Mouse (Mus musculus): ENCODE measurements around the gene Egln2. TPM values are rescaled to one million over a fixed set of nuclear protein-coding genes. Genes with fewer than 3 reads are reported as not detected.

Gene Egln2
- polyA plus RNA-seq, 1 experiment from 2014 or later, result 54.6 TPM

DNA sequence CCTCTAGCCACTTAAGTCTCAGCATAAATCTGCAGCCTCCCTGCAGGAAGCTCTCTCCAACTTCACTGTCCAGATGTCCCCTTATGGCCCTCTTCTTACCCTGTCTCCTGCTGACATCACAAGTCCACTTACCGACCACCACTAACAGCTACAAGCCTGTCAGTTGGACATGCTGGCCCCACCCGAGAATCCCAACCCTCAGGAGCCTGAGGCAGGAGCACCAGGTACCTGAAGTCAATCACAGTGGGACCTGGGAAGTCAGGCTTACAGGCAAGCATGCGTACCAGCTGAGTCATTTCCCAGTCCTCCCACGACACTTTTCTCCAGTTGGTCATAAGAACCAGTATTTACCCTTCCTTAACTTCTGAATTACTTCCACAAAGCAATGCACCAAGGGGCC is 27.1 kb upstream of the Egln2 start:
- Histone ChIP-seq H3K4me1 (ENCODE audit: control insufficient read depth, insufficient read depth, low read length) (peaks cover 4% of the 10 kb centered on the region), H3K4me2 (ENCODE audit: low read depth) (no peak overlapping the region), H3K9me3 (ENCODE audit: control insufficient read depth, low read length) (no peaks in the 10 kb centered on the region), H3K4me3 (ENCODE audit: low read depth, low read length) (no peak overlapping the region), H3K27ac (ENCODE audit: low read depth, low read length) (no peak overlapping the region), H3K36me3 (ENCODE audit: control insufficient read depth, insufficient read depth, low read length) (peaks cover 42% of the 10 kb centered on the region), H3K9ac (ENCODE audit: low read length) (no peak overlapping the region), H3K27me3 (ENCODE audit: control insufficient read depth, insufficient read depth, low read length) (no peaks in the 10 kb centered on the region)
- DNase-seq (ENCODE audit: low spot score) (no peak), ATAC-seq (ENCODE audit: insufficient read depth, low FRiP score, low TSS enrichment) (no peak)
- WGBS, result 87% methylated on average over 4 of the region's 4 CpGs

DNA sequence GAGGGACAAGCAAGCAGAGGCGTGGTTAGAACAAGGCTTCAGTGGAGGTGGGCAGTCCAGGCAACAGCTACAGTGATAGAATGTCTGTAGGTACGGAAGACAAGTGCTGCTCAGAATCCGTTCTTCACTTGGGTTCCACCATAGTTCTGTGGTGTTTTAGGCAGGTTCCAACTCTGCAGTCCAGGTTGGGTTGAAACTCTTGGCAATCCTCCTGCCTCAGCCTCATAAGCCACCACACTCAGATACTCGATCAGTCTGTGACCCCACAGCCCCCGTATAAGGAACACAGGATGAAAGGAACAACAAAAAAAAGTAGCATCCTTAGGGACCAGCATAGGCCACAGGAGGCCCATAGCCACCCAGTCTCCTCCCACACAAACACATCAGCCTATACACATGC is 25.8 kb upstream of the Egln2 start:
- Histone ChIP-seq H3K4me2 (ENCODE audit: low read depth) (no peak overlapping the region), H3K4me3 (ENCODE audit: low read depth, low read length) (no peak overlapping the region), H3K9me3 (ENCODE audit: control insufficient read depth, low read length) (no peaks in the 10 kb centered on the region), H3K27ac (ENCODE audit: low read depth, low read length) (no peak overlapping the region), H3K9ac (ENCODE audit: low read length) (no peak overlapping the region), H3K36me3 (ENCODE audit: control insufficient read depth, insufficient read depth, low read length) (peaks cover 46% of the 10 kb centered on the region), H3K4me1 (ENCODE audit: control insufficient read depth, insufficient read depth, low read length) (peaks cover 4% of the 10 kb centered on the region), H3K27me3 (ENCODE audit: control insufficient read depth, insufficient read depth, low read length) (no peaks in the 10 kb centered on the region)
- WGBS, result 95% methylated on average over 5 of the region's 5 CpGs
- no peak for ATAC-seq (ENCODE audit: insufficient read depth, low FRiP score, low TSS enrichment)
- DNase-seq (ENCODE audit: low spot score), result no peak

DNA sequence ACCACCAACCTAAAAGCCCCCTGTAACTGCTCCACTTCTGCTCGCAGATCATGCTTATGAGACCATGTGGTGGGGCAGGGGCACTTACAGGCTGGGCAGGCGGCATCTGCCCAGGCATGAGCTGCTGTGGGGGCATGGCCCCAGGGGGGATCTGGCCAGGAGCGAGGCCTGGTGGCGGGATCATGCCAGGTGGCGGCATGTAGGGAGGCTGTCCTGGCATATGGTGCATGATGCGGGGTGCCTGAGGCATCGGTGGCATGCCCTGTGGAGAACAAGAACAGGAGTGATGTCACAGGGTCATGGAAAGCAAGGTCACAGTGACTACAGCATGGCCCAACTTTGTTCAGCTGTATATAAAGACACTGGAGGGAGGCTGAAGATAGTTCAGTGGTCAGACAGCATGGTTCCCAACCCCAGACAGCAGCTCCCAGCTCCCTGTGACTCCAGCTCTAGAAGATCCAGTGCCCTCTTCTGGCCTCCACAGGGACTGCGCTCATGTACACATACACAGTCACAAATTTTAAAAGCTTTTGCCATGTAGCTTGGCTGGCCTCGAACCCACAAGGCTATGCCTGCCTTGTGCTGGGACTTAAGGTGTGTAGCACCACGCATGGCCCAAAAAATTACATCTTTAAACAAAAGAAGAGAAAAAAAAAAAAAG is 22.8 kb upstream of the Egln2 start:
- 97% methylated on average over 10 of the region's 10 CpGs for WGBS
- Histone ChIP-seq H3K36me3 (ENCODE audit: control insufficient read depth, insufficient read depth, low read length) (peaks cover 68% of the 10 kb centered on the region), H3K9me3 (ENCODE audit: control insufficient read depth, low read length) (no peaks in the 10 kb centered on the region), H3K4me3 (ENCODE audit: low read depth, low read length) (no peak overlapping the region), H3K27ac (ENCODE audit: low read depth, low read length) (no peak overlapping the region), H3K9ac (ENCODE audit: low read length) (no peak overlapping the region), H3K27me3 (ENCODE audit: control insufficient read depth, insufficient read depth, low read length) (no peaks in the 10 kb centered on the region), H3K4me2 (ENCODE audit: low read depth) (no peak overlapping the region), H3K4me1 (ENCODE audit: control insufficient read depth, insufficient read depth, low read length) (peaks cover under 1% of the 10 kb centered on the region)
- DNase-seq (ENCODE audit: low spot score) (no peak), ATAC-seq (ENCODE audit: insufficient read depth, low FRiP score, low TSS enrichment) (no peak)

DNA sequence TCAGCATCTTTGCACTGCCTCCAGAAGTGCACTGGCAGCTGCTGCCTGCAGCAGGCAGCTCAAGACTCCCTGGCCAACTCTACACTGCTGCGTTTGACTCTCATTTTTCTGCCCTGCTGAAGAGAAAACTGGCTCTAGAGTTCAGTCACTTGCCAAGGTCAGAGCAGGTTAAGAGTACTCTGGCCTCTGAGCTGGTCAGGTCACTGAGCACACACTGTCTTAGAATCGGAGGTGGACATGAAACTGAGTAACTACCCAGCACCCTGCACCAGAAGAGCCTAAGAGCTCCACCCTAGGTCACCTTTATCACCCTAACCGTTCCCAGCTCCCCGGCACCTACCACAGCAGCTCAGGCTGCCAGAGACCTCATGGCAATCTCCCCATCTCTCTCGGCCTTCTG is 19.4 kb upstream of the Egln2 start:
- Histone ChIP-seq H3K4me3 (ENCODE audit: low read depth, low read length) (no peak overlapping the region), H3K27ac (ENCODE audit: low read depth, low read length) (no peak overlapping the region), H3K4me2 (ENCODE audit: low read depth) (no peak overlapping the region), H3K27me3 (ENCODE audit: control insufficient read depth, insufficient read depth, low read length) (no peaks in the 10 kb centered on the region), H3K36me3 (ENCODE audit: control insufficient read depth, insufficient read depth, low read length) (peaks cover 47% of the 10 kb centered on the region), H3K9me3 (ENCODE audit: control insufficient read depth, low read length) (no peaks in the 10 kb centered on the region), H3K4me1 (ENCODE audit: control insufficient read depth, insufficient read depth, low read length) (no peaks in the 10 kb centered on the region), H3K9ac (ENCODE audit: low read length) (no peak overlapping the region)
- DNase-seq (ENCODE audit: low spot score) (no peak), ATAC-seq (ENCODE audit: insufficient read depth, low FRiP score, low TSS enrichment) (no peak)
- WGBS, result 92% methylated on average over 5 of the region's 5 CpGs

DNA sequence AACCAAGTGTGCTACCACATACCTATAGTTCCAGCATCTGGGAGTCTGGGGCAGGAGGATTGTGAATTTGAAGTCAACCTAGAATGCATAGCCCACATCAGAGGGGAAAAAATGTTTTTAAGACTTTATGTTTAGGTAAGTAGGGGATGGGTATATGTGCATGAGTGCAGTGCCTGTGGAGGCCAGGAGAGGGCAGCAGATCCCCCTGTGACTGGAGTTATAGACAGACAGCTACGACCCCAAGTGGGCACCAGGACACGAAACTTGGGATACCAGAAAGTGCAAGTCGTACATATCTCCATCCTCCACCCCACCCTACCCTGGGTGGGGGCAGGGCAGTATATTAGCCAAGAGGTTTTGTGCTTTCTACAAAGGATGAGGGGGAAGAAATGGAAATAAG is 18.4 kb upstream of the Egln2 start:
- H3K9ac ChIP-seq (ENCODE audit: low read length), result no peak overlapping the region
- DNase-seq (ENCODE audit: low spot score) (peak; percentile 50), ATAC-seq (ENCODE audit: insufficient read depth, low FRiP score, low TSS enrichment) (no peak; the same call in 1 of the 2 replicates)
- H3K4me1 ChIP-seq (ENCODE audit: control insufficient read depth, insufficient read depth, low read length), result no peaks in the 10 kb centered on the region
- no peaks in the 10 kb centered on the region for H3K27me3 ChIP-seq (ENCODE audit: control insufficient read depth, insufficient read depth, low read length)
- peaks cover 37% of the 10 kb centered on the region for H3K36me3 ChIP-seq (ENCODE audit: control insufficient read depth, insufficient read depth, low read length)
- no peaks in the 10 kb centered on the region for H3K9me3 ChIP-seq (ENCODE audit: control insufficient read depth, low read length)
- 78% methylated on average over 3 of the region's 3 CpGs for WGBS
- no peak overlapping the region for H3K4me2 ChIP-seq (ENCODE audit: low read depth)
- H3K27ac ChIP-seq (ENCODE audit: low read depth, low read length), result no peak overlapping the region
- no peak overlapping the region for H3K4me3 ChIP-seq (ENCODE audit: low read depth, low read length)

DNA sequence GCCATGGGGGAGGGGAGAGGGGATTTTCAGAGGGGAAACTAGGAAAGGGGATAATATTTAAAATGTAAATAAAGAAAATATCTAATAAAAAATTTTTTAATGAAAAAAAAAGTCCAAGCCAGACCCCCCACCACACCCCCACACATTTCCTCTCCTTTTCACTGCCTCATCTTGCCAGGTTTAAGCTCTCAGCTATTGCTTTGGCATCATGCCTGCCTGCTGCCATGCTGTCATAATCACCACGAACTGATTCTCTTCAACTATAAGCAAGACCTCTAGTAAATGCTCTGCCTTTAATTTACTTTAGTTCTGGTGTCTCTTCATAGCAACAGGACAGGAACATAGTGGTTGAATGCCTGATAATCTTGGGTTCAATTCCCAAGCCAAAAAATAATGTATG is 15.9 kb upstream of the Egln2 start:
- no peaks in the 10 kb centered on the region for H3K9me3 ChIP-seq (ENCODE audit: control insufficient read depth, low read length)
- H3K4me1 ChIP-seq (ENCODE audit: control insufficient read depth, insufficient read depth, low read length), result peaks cover 5% of the 10 kb centered on the region
- no peak overlapping the region for H3K27ac ChIP-seq (ENCODE audit: low read depth, low read length)
- WGBS, result 91% methylated on average over 1 of the region's 1 CpGs
- DNase-seq (ENCODE audit: low spot score) (no peak), ATAC-seq (ENCODE audit: insufficient read depth, low FRiP score, low TSS enrichment) (no peak)
- H3K4me2 ChIP-seq (ENCODE audit: low read depth), result no peak overlapping the region
- H3K4me3 ChIP-seq (ENCODE audit: low read depth, low read length), result no peak overlapping the region
- H3K27me3 ChIP-seq (ENCODE audit: control insufficient read depth, insufficient read depth, low read length), result no peaks in the 10 kb centered on the region
- H3K9ac ChIP-seq (ENCODE audit: low read length), result no peak overlapping the region
- H3K36me3 ChIP-seq (ENCODE audit: control insufficient read depth, insufficient read depth, low read length), result peaks cover 23% of the 10 kb centered on the region

DNA sequence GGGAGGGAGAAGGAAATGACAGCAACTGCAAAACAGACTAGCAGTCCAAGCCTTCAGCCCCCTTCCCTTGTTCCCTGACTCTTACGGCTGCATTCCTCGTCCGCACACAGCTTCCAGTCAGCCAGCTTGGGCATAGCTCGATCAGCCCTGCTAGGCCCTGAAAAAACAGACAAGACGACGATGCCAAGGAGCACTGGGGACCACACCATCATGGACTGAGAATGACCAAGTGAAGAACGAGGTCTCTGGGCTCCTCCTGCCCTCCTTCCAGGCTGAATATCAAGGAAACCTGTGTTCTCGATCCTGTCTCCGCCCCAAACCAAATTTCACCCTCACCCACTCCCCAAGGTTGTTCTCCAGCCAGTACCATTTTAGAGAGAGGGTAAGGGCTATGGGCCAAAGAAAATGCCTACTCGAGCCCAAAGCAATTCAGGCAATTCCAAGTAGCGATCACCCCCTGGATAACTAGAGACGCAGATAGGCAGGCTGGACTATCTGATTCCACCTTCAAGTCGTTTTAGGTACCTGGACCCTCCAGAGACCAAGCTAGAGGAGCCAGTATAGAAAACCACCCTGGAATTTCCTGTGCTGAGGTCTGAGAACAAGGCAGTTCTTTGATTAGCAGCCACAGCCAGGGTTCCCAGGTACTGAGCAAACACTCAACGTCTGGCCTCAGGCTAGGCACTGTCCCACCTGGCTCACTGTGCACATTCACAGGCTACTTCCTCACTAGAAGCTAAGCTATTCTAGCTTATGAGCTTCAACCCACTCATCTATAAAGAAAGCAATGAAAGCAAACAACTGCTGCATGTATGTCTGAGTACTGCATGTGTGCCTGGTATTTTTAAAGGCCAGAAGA is 14.5 kb upstream of the Egln2 start, which contains the start of the genes Gm21983 and Mia:
TSS of gene Gm21983 (minus strand) at position 250 of the 859 bp plus-strand sequence.
TSS of gene Mia (minus strand) at position 321 of the 859 bp plus-strand sequence.
- 71% methylated on average over 14 of the region's 14 CpGs for WGBS
- H3K9me3 ChIP-seq (ENCODE audit: control insufficient read depth, low read length), result no peaks in the 10 kb centered on the region
- H3K4me3 ChIP-seq (ENCODE audit: low read depth, low read length), result no peak within 1 kb of the TSS
- peaks cover 15% of the 10 kb centered on the region for H3K36me3 ChIP-seq (ENCODE audit: control insufficient read depth, insufficient read depth, low read length)
- H3K27me3 ChIP-seq (ENCODE audit: control insufficient read depth, insufficient read depth, low read length), result no peaks in the 10 kb centered on the region
- H3K4me2 ChIP-seq (ENCODE audit: low read depth), result no peak within 1 kb of the TSS
- peaks cover 5% of the 10 kb centered on the region for H3K4me1 ChIP-seq (ENCODE audit: control insufficient read depth, insufficient read depth, low read length)
- ATAC-seq (ENCODE audit: insufficient read depth, low FRiP score, low TSS enrichment) (no peak), DNase-seq (ENCODE audit: low spot score) (peak; percentile 4)
- H3K27ac ChIP-seq (ENCODE audit: low read depth, low read length), result no peak within 1 kb of the TSS
- H3K9ac ChIP-seq (ENCODE audit: low read length), result no peak within 1 kb of the TSS

DNA sequence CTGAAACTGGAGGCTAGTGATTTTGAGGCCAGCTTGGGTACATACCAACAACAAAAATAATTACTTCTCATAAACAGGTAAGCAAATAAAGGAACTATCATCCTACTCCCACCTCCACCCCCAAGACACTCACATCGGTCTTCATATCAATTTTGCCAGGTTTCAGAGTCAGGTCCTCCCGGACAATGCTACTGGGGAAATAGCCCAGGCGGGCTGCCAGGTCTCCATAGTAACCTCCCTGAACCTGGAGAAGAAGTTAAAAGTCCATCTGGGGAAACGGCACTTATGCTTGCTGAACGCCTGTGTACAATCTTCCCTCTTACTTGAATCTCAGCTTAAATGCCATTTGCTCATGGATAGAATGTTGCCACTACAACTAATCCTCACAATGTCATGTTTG is 13.4 kb upstream of the Egln2 start:
- ATAC-seq (ENCODE audit: insufficient read depth, low FRiP score, low TSS enrichment), result no peak
- H3K27ac ChIP-seq (ENCODE audit: low read depth, low read length), result no peak overlapping the region
- peak; percentile 5 for DNase-seq (ENCODE audit: low spot score)
- H3K36me3 ChIP-seq (ENCODE audit: control insufficient read depth, insufficient read depth, low read length), result peaks cover 5% of the 10 kb centered on the region
- no peak overlapping the region for H3K4me2 ChIP-seq (ENCODE audit: low read depth)
- H3K4me1 ChIP-seq (ENCODE audit: control insufficient read depth, insufficient read depth, low read length), result peaks cover 5% of the 10 kb centered on the region
- 74% methylated on average over 5 of the region's 5 CpGs for WGBS
- no peaks in the 10 kb centered on the region for H3K9me3 ChIP-seq (ENCODE audit: control insufficient read depth, low read length)
- no peaks in the 10 kb centered on the region for H3K27me3 ChIP-seq (ENCODE audit: control insufficient read depth, insufficient read depth, low read length)
- no peak overlapping the region for H3K4me3 ChIP-seq (ENCODE audit: low read depth, low read length)
- H3K9ac ChIP-seq (ENCODE audit: low read length), result no peak overlapping the region

Measured in neural tube, embryonic 11.5 days (tissue).